Mouse (Mus musculus) forebrain, embryonic 10.5 days (tissue): ENCODE measurements around the gene Prrx1. TPM values are rescaled to one million over a fixed set of nuclear protein-coding genes. Genes with fewer than 3 reads are reported as not detected.

Experiments used
- DNase-seq: peaks from one replicate; pipeline ENCODE4 v3.0.0-alpha.2; 2017; ENCODE audit warnings: low spot score; ENCODE audit errors: extremely low spot score
- H3K27ac ChIP-seq: fragments of 300-500 bp; sonication (generic); 2 replicates; pipeline ENCODE4 v1.5.1; 2016; ENCODE audit warnings: mild to moderate bottlenecking
- H3K27me3 ChIP-seq: fragments of 300-500 bp; sonication (generic); 2 replicates; pipeline ENCODE4 v1.6.1; 2016; ENCODE audit warnings: mild to moderate bottlenecking; ENCODE audit not compliant: poor library complexity, severe bottlenecking
- H3K36me3 ChIP-seq: fragments of 300-500 bp; sonication (generic); replicated peaks from 2 replicates; pipeline ENCODE4 v1.6.1; 2016; ENCODE audit warnings: mild to moderate bottlenecking, moderate library complexity
- H3K4me1 ChIP-seq: fragments of 300-500 bp; sonication (generic); 2 replicates; pipeline ENCODE4 v1.6.1; 2016
- H3K4me3 ChIP-seq: fragments of 300-500 bp; sonication (generic); 2 replicates; pipeline ENCODE4 v1.5.1; 2016; ENCODE audit warnings: mild to moderate bottlenecking, moderate library complexity
- H3K9me3 ChIP-seq: fragments of 300-500 bp; sonication (generic); 2 replicates; pipeline ENCODE4 v1.6.1; 2016; ENCODE audit warnings: mild to moderate bottlenecking, moderate library complexity
- WGBS: fragments of 180-500 bp; shearing (Covaris S2); methylation state at CpG from one replicate; pipeline ENCODE4 v1.1.7; 2016; 5-methylcytosine and 5-hydroxymethylcytosine counted together
- polyA plus RNA-seq: library from polyadenylated mRNA; unstranded; fragments of >200 nt; fragmentation: Nextera tagmentation; extraction: Ambion mirVana; gene quantifications from 2 replicates; pipeline ENCODE4 v1.2.1, GENCODE M21; 2016

The Prrx1 gene
- polyA plus RNA-seq, 1 experiment from 2014 or later = 35.9 TPM

DNA sequence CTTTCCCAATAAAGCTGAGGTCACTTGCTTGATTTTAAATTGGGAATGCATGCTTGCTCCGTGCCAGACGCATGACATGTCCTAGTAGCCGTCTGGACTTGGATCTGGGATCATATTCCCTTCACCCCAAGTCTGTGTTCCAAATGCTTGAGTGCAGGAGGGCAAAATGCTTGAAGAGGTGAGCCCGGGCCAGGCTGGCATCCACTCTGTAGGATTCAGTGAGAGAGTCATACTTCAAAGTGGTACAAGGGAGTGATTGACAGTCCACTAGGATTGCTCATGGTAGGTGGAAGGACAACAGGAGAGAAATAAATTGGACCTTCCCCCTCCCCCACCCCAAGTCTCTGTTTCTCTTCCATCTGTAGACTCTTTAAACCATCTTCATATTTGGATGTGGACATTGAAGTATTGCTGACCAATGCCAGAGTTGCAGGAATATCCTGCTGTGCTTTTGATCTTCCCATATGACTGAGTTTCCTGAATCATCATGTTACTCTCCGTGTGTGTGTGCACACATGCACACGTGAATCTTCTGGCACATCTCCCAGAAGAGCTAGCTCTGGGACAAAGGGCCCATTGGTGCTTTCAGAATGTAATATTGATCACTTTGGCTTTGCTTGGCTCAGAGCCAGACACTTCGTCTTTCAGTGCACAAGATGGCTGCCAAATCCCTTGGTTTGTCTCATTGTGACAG is 25.2 kb upstream of the Prrx1 start:
- no peaks in the 10 kb centered on the region for H3K9me3 ChIP-seq
- no peak overlapping the region for H3K4me3 ChIP-seq
- no peaks in the 10 kb centered on the region for H3K27me3 ChIP-seq
- no peaks in the 10 kb centered on the region for H3K36me3 ChIP-seq
- no peak overlapping the region for H3K27ac ChIP-seq
- H3K4me1 ChIP-seq = no peaks in the 10 kb centered on the region
- 83% methylated on average over 7 of the region's 7 CpGs for WGBS
- no peak for DNase-seq

DNA sequence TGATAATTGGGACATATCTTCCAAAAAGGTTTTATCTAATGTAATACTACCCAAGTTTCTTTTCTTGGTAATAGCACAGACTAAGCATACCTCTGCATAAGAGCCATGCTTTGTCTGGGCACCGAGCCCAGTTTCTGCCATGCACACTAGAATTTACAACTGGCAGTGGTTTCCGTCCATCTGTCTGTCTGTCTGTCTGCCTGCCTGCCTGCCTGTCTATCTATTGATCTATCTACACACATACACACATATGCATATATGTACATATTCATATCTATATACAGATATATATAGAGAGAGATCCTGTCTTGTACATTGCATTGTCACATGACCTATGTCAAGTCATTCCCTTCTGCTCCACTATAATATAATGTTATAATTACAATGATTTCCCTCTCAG is 24.3 kb upstream of the Prrx1 start:
- Histone ChIP-seq H3K27me3 (no peaks in the 10 kb centered on the region), H3K27ac (no peak overlapping the region), H3K9me3 (no peaks in the 10 kb centered on the region), H3K4me1 (no peaks in the 10 kb centered on the region), H3K36me3 (no peaks in the 10 kb centered on the region), H3K4me3 (no peak overlapping the region)
- WGBS = 92% methylated on average over 2 of the region's 2 CpGs
- DNase-seq = no peak

DNA sequence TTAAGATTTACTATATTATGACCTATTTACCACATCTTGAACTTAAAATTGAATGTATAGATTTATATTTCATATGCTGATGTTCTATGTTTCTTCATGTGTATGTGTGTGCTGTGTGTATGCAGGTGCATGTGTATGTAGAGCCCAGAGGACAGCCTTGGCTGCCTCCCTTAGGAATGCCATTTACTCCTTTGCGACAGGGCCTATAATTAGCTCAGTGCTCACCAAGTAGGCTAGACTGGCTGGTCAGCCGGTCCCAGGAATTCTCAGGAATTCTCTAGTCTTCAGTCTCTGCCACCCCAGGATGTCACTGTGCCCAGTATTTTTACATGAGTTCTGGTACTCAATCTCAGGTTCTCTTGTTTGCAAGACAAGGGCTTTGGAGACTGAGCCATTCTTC is 13.8 kb upstream of the Prrx1 start:
- H3K4me3 ChIP-seq = no peak overlapping the region
- H3K36me3 ChIP-seq = no peaks in the 10 kb centered on the region
- 66% methylated on average over 2 of the region's 2 CpGs for WGBS
- H3K4me1 ChIP-seq = no peaks in the 10 kb centered on the region
- no peak for DNase-seq
- H3K27ac ChIP-seq = no peak overlapping the region
- H3K27me3 ChIP-seq = no peaks in the 10 kb centered on the region
- no peaks in the 10 kb centered on the region for H3K9me3 ChIP-seq

DNA sequence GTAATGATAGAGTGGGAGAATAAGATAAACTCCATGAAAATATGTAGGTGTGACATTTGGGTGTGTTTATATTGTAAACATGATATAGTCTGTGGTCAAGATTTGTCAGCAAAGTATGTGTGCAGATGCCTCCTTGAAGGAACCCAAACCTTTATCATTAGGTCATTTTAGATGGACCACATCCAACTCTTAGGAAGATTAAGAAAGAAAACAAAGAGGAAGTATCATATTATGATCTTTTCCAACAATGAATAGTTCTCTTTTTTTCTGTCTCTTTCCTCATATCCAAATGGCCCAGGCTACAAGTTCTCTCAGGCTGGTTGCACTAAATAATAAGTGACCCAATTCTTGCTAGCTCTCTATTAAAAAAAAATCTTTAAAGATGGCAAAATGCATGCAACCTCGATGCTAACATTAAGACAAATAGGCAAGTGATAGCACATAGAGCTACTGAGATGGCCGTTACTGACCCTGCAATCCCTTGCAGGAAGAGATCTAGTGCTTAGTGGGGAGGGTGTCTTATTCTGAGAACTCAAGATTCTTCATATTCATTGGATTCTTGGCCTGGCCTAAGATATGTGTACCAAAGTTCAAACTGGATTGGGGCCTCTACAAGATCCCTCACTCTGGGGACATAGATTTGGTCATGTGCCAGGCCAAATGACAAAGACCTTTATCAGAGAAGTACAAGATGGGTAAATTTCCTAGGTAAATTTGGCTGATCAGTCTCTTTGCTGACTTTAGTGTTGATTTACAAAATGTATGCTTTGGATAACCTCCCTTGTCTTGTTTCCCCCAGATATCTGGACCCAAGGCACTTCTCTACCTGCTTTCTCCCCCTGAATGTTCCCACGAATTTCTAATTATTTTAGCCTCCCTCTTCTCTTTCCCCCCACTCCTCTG is 6.4 kb upstream of the Prrx1 start:
- H3K4me1 ChIP-seq = peaks cover 10% of the 10 kb centered on the region
- H3K27me3 ChIP-seq = peaks cover 27% of the 10 kb centered on the region
- WGBS = 75% methylated on average over 3 of the region's 3 CpGs
- H3K9me3 ChIP-seq = no peaks in the 10 kb centered on the region
- H3K27ac ChIP-seq = no peak overlapping the region
- H3K36me3 ChIP-seq = no peaks in the 10 kb centered on the region
- H3K4me3 ChIP-seq = no peak overlapping the region
- no peak for DNase-seq

DNA sequence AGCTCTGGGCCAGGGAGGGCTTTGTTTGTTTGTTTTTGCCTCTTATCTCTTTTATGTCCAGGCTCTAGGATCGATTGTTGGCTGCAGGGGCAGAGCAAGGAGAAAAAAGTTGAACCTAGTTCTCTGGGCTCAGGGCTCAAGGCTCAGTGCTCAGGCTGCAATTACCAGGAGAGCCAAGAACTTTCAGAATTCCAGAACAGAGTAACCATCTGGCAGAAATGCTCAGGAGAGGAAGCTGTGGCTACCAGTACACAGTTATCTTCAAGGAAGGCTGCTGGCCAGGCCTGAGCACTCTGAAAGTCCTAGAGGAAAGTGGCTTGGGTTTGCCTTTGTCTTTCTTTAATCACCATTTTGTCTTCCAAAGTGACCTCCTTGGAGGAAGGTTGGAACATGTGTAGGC is 3.4 kb upstream of the Prrx1 start:
- Histone ChIP-seq H3K36me3 (no peaks in the 10 kb centered on the region), H3K9me3 (no peaks in the 10 kb centered on the region), H3K4me1 (peaks cover 40% of the 10 kb centered on the region), H3K27me3 (peaks cover 46% of the 10 kb centered on the region), H3K27ac (no peak overlapping the region), H3K4me3 (no peak overlapping the region)
- DNase-seq = no peak
- WGBS = 61% methylated on average over 1 of the region's 1 CpGs

DNA sequence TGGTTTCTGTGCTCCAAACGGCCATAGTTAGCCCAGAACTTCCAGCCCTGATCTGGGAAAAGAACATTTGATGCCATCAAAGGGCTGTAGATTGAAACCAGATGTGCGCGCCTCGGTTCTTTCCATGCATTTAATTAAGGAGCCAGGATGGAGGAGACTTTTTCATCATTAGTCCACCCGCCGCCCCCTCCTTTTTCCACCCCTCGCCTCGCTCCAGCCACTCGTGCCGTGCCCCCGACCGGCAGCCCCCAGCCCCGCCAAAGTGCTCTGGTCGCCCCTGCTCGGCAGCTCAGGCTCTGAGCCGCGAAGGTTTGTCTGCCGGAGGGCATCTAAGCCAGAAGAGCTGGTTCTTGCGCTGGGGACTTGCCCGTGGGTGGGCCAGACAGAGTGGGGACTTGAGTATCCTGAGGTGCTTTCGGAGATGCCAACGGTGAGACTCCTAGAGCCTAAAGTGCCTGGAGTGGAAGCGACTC is 1.4 kb upstream of the Prrx1 start:
- Histone ChIP-seq H3K27ac (peak overlapping the region; percentile 93), H3K36me3 (no peaks in the 10 kb centered on the region), H3K4me3 (peak overlapping the region; percentile 72), H3K4me1 (peaks cover 60% of the 10 kb centered on the region), H3K27me3 (peaks cover 66% of the 10 kb centered on the region), H3K9me3 (no peaks in the 10 kb centered on the region)
- peak; percentile 69 for DNase-seq
- WGBS = 1% methylated on average over 23 of the region's 23 CpGs

DNA sequence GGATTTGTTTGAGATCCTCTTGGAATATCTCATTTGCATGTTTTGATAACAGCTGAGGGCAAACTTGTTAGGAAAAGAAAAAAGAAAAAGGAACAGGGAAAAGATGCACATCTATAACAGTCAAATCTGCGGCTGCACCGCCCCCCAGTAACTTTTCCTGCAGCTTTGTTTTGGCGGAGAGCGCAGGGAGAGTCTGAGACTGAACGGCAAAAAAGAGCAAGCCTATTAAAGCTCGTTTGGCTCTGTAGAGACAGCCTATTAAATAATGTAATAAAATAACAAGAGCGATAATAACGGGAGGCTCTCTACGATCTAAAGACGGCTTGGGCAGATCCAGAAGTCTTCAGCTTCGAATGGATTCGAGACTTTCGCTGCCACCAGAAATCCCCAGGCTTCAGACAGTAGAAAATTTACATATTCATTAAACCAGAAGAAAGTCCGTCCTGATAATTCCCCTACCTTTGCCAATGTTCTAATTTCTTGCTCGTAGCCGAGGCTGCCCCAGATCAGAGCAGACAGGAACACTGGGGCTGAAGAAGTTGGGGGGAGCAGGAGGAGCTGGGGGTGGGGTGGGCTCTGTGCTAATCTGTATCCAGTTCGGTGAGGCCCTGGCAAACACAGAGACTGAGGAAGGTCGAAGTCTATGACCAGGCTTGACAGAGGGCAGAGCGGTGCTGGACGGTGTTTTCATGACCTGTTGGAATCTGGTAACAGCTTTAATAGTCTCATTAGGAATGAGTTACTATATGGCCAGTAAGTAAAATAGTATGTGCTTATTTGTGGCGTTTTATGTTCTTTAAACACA is 613 bp upstream of the Prrx1 start:
- H3K4me1 ChIP-seq = peaks cover 68% of the 10 kb centered on the region
- under 1% methylated on average over 21 of the region's 21 CpGs for whole genome bisulfite sequencing
- peak; percentile 53 for DNase-seq
- peak overlapping the region; percentile 93 for H3K27ac ChIP-seq
- no peaks in the 10 kb centered on the region for H3K9me3 ChIP-seq
- peaks cover 74% of the 10 kb centered on the region for H3K27me3 ChIP-seq
- peak overlapping the region; percentile 72 for H3K4me3 ChIP-seq
- H3K36me3 ChIP-seq = no peaks in the 10 kb centered on the region

DNA sequence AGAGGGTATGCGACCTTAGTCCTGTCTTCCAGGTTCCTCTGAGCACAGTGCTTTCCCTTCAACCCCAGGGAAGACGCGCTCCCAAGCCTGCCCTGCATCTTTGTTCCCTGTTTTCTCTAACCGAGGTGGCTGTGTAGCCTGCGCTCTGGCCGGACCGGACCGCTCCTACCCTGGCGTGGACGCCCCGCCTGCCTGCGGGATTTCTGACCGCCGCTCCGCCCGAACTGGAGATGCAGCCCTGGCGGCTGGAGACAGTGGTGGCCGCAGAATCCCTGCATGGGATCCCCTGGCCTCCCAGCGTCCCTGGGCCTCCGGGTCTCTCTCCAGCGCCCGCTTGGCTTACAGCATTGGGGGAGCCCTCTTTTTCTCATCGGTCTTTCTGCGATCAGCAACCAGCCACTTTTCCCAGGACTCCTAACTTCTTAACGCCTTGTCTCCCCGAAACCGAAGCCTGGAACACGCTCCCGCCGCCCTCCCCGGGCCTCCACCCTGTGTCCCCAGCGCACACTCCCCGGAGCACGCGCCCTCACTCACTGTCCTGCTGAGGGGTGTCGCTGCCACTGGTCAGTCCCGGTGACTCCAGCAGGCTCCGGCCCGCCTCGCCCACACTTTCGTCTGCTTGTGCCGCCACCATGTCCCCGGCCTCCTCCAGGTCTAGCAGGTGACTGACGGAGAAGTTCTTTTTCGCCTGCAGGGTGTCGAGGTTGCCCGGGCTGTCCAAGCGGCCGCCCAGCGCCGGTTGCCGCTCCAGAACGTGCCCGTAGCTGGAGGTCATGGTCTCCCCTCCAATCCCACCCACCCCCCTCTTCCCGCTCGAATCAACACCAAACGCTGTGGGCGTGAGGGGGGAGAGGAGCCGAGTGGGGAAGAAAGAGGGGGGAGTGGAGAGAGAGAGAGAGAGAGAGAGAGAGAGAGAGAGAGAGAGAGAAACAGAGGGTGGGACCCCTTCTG is 1.4 kb downstream of the Prrx1 start:
- peaks cover 87% of the 10 kb centered on the region for H3K27me3 ChIP-seq
- H3K4me1 ChIP-seq = peaks cover 88% of the 10 kb centered on the region
- H3K4me3 ChIP-seq = peak overlapping the region; percentile 72
- H3K27ac ChIP-seq = peak overlapping the region; percentile 93
- no peaks in the 10 kb centered on the region for H3K9me3 ChIP-seq
- peak; percentile 69 for DNase-seq
- no peaks in the 10 kb centered on the region for H3K36me3 ChIP-seq
- WGBS = under 1% methylated on average over 59 of the region's 59 CpGs

DNA sequence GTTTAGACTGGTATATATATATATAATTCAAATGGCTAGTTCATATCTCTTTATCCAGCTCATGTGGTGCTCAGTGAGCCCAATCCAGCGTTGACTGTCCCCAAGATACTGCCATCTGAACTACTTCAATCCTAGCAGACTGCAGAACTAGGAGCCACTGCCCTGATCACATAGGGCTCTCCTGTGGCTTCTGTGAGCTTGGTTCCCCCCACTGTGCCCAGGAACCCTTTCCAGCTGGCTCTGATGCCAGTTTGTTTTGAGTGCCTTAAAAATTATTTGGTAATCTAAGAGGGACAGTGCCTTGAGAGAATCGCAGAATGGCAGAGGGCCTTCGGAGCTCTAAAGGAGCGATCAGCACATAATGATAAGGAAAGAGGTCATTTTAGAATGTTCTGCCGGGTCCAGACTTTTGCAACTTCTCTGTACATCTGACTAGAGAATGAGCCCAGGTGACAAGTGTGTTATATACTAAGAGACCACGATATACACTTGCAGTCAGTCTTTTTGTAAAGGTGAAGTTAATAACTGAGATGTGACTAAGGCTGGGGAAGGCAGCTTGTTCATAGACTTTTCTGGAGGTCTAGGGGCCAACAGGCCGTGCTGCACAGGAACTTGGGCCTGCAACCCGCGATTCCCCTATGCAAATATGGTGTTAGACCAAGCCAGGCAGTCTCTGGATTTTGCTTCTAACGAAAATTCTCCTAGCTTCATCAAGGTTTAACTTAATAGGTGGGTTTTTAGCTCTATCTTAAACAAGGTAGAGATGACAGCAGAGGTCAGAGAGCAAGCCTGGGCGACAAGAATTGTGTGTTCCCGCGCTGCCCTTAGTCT is 2.3 kb downstream of the Prrx1 start:
- WGBS = 6% methylated on average over 13 of the region's 13 CpGs
- Histone ChIP-seq H3K27ac (peak overlapping the region; percentile 93), H3K4me1 (peaks cover 91% of the 10 kb centered on the region), H3K27me3 (peaks cover 87% of the 10 kb centered on the region), H3K36me3 (no peaks in the 10 kb centered on the region), H3K4me3 (peak overlapping the region; percentile 72), H3K9me3 (no peaks in the 10 kb centered on the region)
- no peak for DNase-seq

DNA sequence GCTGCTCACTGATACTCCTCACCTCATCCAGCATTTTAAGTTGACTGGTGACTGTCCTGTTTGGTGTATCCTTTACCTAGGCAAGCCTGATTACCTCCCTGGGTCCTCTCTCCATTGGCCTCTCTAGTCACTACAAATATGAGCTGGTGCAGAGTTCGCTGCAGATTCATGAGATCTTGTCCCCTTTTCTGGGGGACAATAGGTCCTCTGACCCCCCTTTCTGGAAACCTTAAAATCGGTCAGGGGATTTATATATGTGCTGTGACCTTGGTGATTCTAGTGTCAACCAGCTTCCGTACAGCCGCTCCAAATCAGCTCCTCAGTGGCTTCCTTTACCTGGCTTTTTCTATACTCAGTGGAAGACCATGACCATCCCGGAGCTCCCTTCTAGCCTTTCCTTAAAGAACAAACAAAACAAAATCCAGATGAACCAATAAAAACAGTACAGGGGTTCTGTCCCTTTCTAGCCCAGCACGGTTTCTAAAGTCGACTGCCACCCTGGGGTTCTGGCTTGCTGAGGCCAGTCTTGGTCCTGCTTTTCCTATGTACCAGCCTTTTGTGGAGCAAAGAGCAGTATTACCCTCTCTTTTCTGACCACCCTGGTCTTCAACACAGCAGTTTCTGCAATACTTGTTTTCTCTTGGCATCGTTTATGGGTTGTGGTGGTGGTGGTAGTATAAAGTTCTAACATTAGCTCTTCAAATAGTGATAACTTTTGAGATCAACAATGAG is 3.3 kb downstream of the Prrx1 start:
- Histone ChIP-seq H3K4me3 (peak overlapping the region; percentile 72), H3K9me3 (no peaks in the 10 kb centered on the region), H3K36me3 (0 out of 2 replicates have a peak, but pooled peaks cover 1% of the 10 kb centered on the region), H3K4me1 (peaks cover 84% of the 10 kb centered on the region), H3K27me3 (peaks cover 80% of the 10 kb centered on the region), H3K27ac (peak overlapping the region; percentile 0; the same call in 1 of the 2 replicates)
- no peak for DNase-seq
- WGBS = 6% methylated on average over 8 of the region's 8 CpGs
